Mouse (Mus musculus): ENCODE data around the gene Ilk.

GRCm38 (mm10) chr7:105736911-105737521 is 624 bp downstream of the Ilk start, which contains the start of gene Rrp8:
- TF ChIP-seq EP300 (IDR thresholded peaks at IDR 0.05; ENCODE audit: low read depth) (no peak), CTCF (IDR thresholded peaks at IDR 0.05; ENCODE audit: low read depth) (no peak)

Measured in liver, postnatal 0 days (tissue).